In the genomic region with DNA sequence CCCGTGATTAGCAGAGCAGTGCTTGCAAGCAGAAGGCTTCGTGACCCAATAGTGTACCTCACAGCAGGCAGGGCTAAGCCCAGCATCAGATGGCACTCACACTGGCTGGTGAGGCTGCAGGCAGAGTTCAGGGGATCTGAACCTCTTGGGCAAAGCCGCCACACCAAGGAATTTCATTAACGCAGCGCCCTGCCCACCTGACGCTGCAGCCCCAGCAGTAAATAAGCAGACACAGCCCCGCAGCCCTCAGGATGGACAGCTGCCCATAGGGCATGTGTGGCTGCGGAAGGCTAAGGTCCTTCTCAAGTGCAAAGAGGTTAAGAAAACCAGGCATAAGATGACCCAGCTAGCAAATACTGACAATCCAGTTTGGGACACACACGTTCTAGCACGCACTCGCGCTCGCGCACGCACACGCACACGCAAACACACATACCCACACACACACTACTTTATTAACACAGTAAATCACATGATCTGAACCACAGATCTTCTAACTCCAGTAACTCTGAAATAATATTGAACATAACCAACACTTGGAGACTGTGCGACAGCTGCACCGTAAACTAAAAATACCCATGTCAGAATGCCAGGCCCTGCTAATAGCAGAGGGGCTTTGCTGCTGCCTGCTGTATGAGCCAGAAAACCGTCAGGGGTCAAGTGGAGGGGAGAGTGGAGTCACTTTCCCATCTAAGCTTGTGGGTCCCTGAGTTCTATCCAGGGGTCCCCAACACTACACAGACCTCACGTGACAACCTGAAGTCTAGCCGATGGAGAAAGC, we compare ENCODE assay signal across 13 mouse cellular contexts. TPM values are rescaled to one million over a fixed set of nuclear protein-coding genes. Genes with fewer than 3 reads are reported as not detected.
DNase-seq lines count a peak whose midpoint lies in the region; ATAC-seq lines count a peak whose summit lies in the region.
"Had no signal": no experiment of that assay in that cellular context is flagged by ENCODE, and none has a peak within 500 bp of the region (broad histone marks: within the 10 kb centered on the region; RNA-seq: fewer than 3 reads in every experiment).

No protein-coding gene starts in this region.

- H3K27ac ChIP-seq in heart, embryonic 12.5 days (ENCODE audit: poor library complexity, severe bottlenecking): peak overlapping the region; percentile 60
- H3K27ac ChIP-seq in lung, embryonic 16.5 days (ENCODE audit: low read length): no peak overlapping the region; the same call in 1 of the 2 replicates
- H3K27ac ChIP-seq in limb, embryonic 10.5 days: peak overlapping the region; percentile 72
- H3K27ac ChIP-seq in stomach, embryonic 15.5 days: 0 out of 2 replicates have a peak overlapping the region, but pooled peaks have one; percentile 26
- H3K27ac ChIP-seq: left cerebral cortex, adult 2 months; neural tube, embryonic 12.5 days had no signal

- 0 out of 2 replicates have a peak overlapping the region, but pooled peaks have one; percentile 13 for H3K9ac ChIP-seq in heart, embryonic 12.5 days
- H3K9ac ChIP-seq in lung, embryonic 16.5 days (ENCODE audit: low read length): no peak overlapping the region
- H3K9ac ChIP-seq in stomach, embryonic 15.5 days: no peak overlapping the region
- H3K9ac ChIP-seq: neural tube, embryonic 12.5 days had no signal

- H3K4me2 ChIP-seq in heart, embryonic 12.5 days: peak overlapping the region; percentile 34
- peak overlapping the region; percentile 17; the same call in 1 of the 2 replicates for H3K4me2 ChIP-seq in lung, embryonic 16.5 days (ENCODE audit: low read depth, low read length)
- H3K4me2 ChIP-seq in stomach, embryonic 15.5 days: no peak overlapping the region
- H3K4me2 ChIP-seq: neural tube, embryonic 12.5 days had no signal

- peaks cover 5% of the 10 kb centered on the region; the same call in 1 of the 2 replicates for H3K9me3 ChIP-seq in heart, embryonic 12.5 days (replicated peaks)
- H3K9me3 ChIP-seq in lung, embryonic 16.5 days (ENCODE audit: control insufficient read depth, low read length): peaks cover 4% of the 10 kb centered on the region
- H3K9me3 ChIP-seq in limb, embryonic 10.5 days (replicated peaks): no peaks in the 10 kb centered on the region
- no peaks in the 10 kb centered on the region for H3K9me3 ChIP-seq in stomach, embryonic 15.5 days
- H3K9me3 ChIP-seq: neural tube, embryonic 12.5 days had no signal

- WGBS in heart, embryonic 12.5 days: 60% methylated on average over 22 of the region's 22 CpGs
- 67% methylated on average over 22 of the region's 22 CpGs for WGBS in lung, embryonic 16.5 days
- 69% methylated on average over 22 of the region's 22 CpGs for WGBS in limb, embryonic 10.5 days
- WGBS in stomach, embryonic 15.5 days: 72% methylated on average over 22 of the region's 22 CpGs

- no peaks in the 10 kb centered on the region; the same call in 1 of the 2 replicates for H3K27me3 ChIP-seq in heart, embryonic 12.5 days (replicated peaks)
- H3K27me3 ChIP-seq in lung, embryonic 16.5 days (ENCODE audit: control insufficient read depth, insufficient read depth, low read depth, low read length): no peaks in the 10 kb centered on the region
- H3K27me3 ChIP-seq in limb, embryonic 10.5 days (ENCODE audit: low read depth, poor library complexity, severe bottlenecking): no peaks in the 10 kb centered on the region
- no peaks in the 10 kb centered on the region for H3K27me3 ChIP-seq in stomach, embryonic 15.5 days (replicated peaks)
- H3K27me3 ChIP-seq: neural tube, embryonic 12.5 days had no signal

- H3K4me1 ChIP-seq in heart, embryonic 12.5 days (replicated peaks): peaks cover 9% of the 10 kb centered on the region
- H3K4me1 ChIP-seq in lung, embryonic 16.5 days (replicated peaks; ENCODE audit: control insufficient read depth, insufficient read depth, low read length): no peaks in the 10 kb centered on the region; the same call in 1 of the 2 replicates
- peaks cover 32% of the 10 kb centered on the region for H3K4me1 ChIP-seq in limb, embryonic 10.5 days
- peaks cover 5% of the 10 kb centered on the region; the same call in 1 of the 2 replicates for H3K4me1 ChIP-seq in stomach, embryonic 15.5 days

- 0 out of 2 replicates have a peak, but pooled peaks have one; percentile 26 for ATAC-seq in heart, embryonic 12.5 days (ENCODE audit: insufficient number of reproducible peaks, low FRiP score)
- peak; percentile 31 for ATAC-seq in lung, embryonic 16.5 days (ENCODE audit: low read depth)
- no peak for ATAC-seq in stomach, embryonic 15.5 days (ENCODE audit: insufficient read depth, low FRiP score, low read depth)
- ATAC-seq: inflammation-experienced regulatory T-cells, adult 6 months had no signal

- H3K36me3 ChIP-seq in heart, embryonic 12.5 days: no peaks in the 10 kb centered on the region
- H3K36me3 ChIP-seq in lung, embryonic 16.5 days (ENCODE audit: control insufficient read depth, insufficient read depth, low read length): no peaks in the 10 kb centered on the region
- H3K36me3 ChIP-seq in limb, embryonic 10.5 days: no peaks in the 10 kb centered on the region
- H3K36me3 ChIP-seq in stomach, embryonic 15.5 days: no peaks in the 10 kb centered on the region
- H3K36me3 ChIP-seq: neural tube, embryonic 12.5 days had no signal

- DNase-seq in heart, adult 11 months: no peak
- no peak for DNase-seq in lung, postnatal 10 days
- DNase-seq in limb, embryonic 10.5 days (ENCODE audit: low spot score): no peak
- no peak for DNase-seq in cerebellum, postnatal 4 days (ENCODE audit: low spot score in 2 of 2)
- no peak for DNase-seq in gastrocnemius, postnatal 4 days (ENCODE audit: low spot score in 2 of 2)
- DNase-seq: cerebellum, adult 8-10 months; thymus, postnatal 36 days had no signal

- no peak overlapping the region for H3K4me3 ChIP-seq in heart, embryonic 12.5 days
- no peak overlapping the region for H3K4me3 ChIP-seq in lung, embryonic 16.5 days (ENCODE audit: low read length)
- H3K4me3 ChIP-seq in limb, embryonic 10.5 days: peak overlapping the region; percentile 14; the same call in 1 of the 2 replicates
- no peak overlapping the region for H3K4me3 ChIP-seq in stomach, embryonic 15.5 days (replicated peaks)
- H3K4me3 ChIP-seq: left cerebral cortex, adult 2 months; neural tube, embryonic 12.5 days had no signal

RNA-seq across cellular contexts. Expression of gene Syne3, which starts 30.5 kb away (rescaled TPM):
- 0.19 and 0.32 TPM in 2 replicates for polyA plus RNA-seq in heart, embryonic 12.5 days (2016; fragmentation: Nextera tagmentation; extraction: Ambion mirVana)
- 0.74 and 0.91 TPM in 2 replicates for polyA plus RNA-seq in lung, embryonic 16.5 days (2015; fragmentation: Nextera tagmentation; extraction: Ambion mirVana)
- polyA plus RNA-seq in limb, embryonic 10.5 days (2016; fragmentation: Nextera tagmentation; extraction: Ambion mirVana): 0.09 and 0.25 TPM in 2 replicates
- 0.70 and 0.99 TPM in 2 replicates for polyA plus RNA-seq in stomach, embryonic 15.5 days (2015; fragmentation: Nextera tagmentation; extraction: Ambion mirVana)
- 10 to 100 TPM; 17.7 to 19.2 TPM for total RNA-seq in gastrocnemius, postnatal 4 days (2021)

RNA-seq across cellular contexts. Expression of gene Glrx5, which starts 53.4 kb away (rescaled TPM):
- 203 and 206 TPM in 2 replicates for polyA plus RNA-seq in heart, embryonic 12.5 days (2016; fragmentation: Nextera tagmentation; extraction: Ambion mirVana)
- polyA plus RNA-seq in lung, embryonic 16.5 days (2015; fragmentation: Nextera tagmentation; extraction: Ambion mirVana): 119 and 123 TPM in 2 replicates
- polyA plus RNA-seq in limb, embryonic 10.5 days (2016; fragmentation: Nextera tagmentation; extraction: Ambion mirVana): 215 and 255 TPM in 2 replicates
- 159 and 193 TPM in 2 replicates for polyA plus RNA-seq in stomach, embryonic 15.5 days (2015; fragmentation: Nextera tagmentation; extraction: Ambion mirVana)
- total RNA-seq in gastrocnemius, postnatal 4 days (2021): 10 to 100 TPM; 64.0 to 65.3 TPM
